Mouse (Mus musculus) T-helper 17 cell (primary cell): ENCODE measurements at regions not wholly inside any gene's neighbourhood (a gene's known extent, or its start where the extent isn't known, plus 50 kb on each side); places are given as distances from the start of the nearest gene placed in this dataset.

Experiments
- in situ Hi-C, 2 experiments: fragments of 300-600 bp; cut with MboI, MseI; formaldehyde crosslinking; loops; 1 replicate in 1 of 2; 2 replicates in 1 of 2; pipeline ENCODE4 v1.15.1; 2025; ENCODE audit warnings: high pct_unique_total_duplicates in 2 of 2

DNA sequence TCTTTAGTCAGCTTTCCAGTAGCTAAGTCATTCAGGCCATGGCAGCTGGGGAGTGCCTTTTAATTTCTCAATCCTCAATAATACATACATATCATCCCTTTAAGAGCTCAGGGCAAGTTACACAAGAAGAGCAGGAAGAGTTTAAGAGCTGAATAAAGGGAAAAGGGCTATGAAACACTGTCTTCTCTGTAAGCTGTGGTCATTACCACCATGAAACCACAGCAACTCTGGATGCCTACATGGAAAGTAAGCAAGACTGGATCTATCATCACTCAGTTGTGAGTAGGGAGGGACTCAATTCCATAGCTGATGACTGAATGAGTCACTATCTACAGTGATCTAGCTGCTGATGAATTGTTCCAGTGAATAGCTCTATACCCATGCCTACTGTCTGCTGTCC is 349.9 kb downstream of the Nr2f2 start:
- in situ Hi-C loops, result no loop called here

GRCm38 (mm10) chr7:70003200-70003986 is 363.1 kb downstream of the Nr2f2 start:
- in situ Hi-C loops, result no loop called here

DNA sequence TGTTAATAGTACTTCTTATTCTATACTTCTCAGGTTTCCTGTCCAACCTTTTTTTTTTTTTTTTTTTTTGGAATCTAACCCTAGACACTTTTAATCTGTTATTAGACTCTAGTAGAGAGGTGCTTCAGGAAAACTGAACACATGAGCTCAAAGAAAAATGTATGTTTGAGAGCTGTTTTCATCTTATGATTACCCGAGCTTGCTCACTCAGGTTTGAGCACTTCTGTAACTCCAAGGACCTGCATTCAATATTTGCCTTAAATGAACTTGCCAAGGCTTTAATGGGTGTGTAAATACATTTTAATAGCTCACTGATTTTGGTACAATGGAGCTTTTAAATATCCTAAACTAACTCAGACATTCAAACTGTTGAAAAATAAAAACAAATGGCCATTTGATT is 367.8 kb downstream of the Nr2f2 start:
- in situ Hi-C loops, result no loop called here

- in situ Hi-C loops, result no loop called here
Observed at GRCm38 (mm10) chr7:69994540-69995303, 371.8 kb downstream of the Nr2f2 start.

DNA sequence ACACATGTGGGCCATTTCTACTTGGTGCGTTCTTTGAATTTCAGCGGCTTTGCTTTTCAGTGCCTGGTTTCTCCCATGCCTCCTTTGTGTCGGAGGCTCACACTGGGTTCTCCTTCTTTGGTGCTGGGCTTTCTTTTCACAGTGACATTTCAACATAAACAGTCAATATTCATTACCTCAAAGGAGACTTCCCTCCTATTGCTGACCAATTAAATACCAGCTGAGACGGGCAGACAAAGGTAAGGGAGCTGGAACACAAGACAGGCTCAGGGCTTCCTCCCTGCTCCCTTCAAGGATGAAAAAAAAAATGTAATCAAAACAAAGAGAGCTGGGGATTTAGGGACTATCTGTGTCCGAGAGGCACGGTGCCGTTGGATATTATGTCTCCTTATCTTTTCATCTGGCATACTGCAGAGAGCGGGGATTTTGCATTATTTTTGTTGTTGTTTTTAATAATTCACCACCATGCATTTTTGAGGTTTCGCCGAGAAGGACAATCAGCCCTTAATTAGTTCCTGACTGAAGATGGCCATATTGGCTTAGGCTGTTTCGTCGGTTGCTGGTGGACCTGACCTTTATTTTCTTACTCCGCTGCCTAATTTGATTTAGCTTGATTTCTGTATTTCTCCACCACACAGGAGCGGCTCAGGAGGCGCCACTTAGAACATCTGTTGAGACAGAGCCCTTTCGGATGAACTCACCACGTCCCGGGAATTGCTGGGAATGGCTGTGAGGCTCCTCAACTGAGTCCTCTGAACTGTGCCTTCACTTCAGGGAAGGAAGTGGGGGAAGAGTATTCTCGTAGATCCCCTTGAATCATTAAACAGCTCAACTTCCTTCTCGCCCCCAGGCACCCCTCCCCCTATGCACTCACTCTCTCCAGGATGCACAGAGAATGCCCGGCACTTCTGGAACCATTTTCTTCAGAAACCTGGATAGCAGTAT is 373.9 kb downstream of the Nr2f2 start:
- in situ Hi-C loops, result no loop called here

DNA sequence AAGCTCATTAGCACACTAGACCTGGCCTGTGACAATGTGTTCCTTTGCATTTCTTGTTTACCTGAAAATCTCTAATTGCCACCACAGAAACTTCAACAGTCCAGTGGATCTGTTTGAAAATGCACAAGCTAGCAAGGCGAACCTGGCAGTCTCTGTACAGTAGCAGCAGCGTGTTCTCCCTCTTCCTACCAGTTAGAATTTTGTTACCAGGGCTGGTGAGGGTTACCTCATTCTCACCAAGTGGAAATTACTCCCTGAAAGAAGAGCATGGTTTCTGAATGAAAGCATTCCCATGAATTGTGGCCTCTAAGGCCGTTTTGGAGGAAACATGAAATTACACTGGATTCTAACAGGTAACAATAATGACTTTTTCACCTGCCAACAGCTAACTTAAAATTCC is 374.6 kb downstream of the Nr2f2 start:
- in situ Hi-C loops, result no loop called here

DNA sequence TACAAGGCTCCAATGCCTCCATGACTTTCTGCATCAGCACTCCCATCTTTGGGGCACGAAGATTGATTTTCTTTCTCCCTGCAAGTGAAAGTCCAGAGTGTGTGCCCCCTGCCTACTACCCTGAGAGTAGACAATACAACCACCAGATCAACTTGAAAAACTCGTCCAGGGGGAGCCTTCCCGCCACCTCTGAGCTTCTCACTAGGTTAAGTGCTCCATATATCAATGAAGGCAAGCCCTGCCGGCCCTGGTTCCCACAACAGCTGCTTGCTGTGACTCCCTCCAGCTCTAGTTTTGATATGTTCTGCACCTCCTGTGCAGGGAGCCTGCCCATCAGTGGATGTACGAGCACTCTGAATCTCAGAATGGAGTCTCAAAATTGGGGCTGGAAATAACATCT is 377.8 kb downstream of the Nr2f2 start:
- in situ Hi-C loops, result no loop called here

- in situ Hi-C loops, result loop anchor here in 1 of 2 experiments (5.0 kb wide), 1 partner anchor 84 kb away; no protein-coding TSS in a partner anchor
Observed at GRCm38 (mm10) chr7:69981301-69981700, 385.2 kb downstream of the Nr2f2 start.

DNA sequence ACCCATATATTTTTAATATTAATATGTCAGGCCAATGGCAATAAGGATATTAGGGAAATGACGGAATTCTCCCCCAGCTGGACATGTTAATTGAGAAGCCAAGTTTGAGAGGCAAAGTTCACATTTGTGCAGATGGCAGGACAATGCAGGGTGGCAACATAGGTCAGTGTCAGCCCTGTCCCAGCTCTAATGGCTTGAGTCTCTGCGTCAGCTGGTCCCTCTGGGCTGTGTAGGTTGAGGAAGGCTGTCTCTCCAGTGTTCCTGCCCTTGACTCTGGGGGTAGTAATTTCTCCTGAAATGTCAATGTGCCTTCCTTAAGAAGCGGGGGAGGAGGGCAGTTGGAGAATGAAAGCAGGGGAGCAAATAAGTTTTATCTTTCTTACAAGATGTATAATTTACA is 390.2 kb downstream of the Nr2f2 start:
- in situ Hi-C loops, result loop anchor here in 1 of 2 experiments (10.0 kb wide), 1 partner anchor 1902 kb away; no protein-coding TSS in a partner anchor

DNA sequence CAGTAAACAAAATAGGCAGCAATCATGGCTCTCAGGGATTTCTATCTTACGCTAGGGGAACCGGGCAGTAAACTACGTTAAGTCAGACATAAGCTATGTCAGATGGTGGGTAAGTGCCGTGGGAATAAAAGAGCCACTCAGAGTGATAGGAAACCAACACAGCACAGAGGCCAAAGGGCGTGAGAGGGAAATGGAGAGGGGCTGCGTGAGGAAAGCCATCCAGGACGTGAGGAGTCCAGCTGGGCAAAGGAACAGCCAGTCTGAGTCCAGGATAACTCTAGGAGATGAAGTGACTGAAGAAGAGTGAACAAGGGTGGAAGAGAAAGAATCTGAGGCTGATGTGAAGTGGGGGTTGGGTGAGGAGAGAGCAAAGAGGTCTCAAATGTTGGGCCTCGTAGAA is 402.5 kb downstream of the Nr2f2 start:
- in situ Hi-C loops, result no loop called here

- in situ Hi-C loops, result no loop called here
Observed at GRCm38 (mm10) chr7:69950221-69950670, 416.3 kb downstream of the Nr2f2 start.

DNA sequence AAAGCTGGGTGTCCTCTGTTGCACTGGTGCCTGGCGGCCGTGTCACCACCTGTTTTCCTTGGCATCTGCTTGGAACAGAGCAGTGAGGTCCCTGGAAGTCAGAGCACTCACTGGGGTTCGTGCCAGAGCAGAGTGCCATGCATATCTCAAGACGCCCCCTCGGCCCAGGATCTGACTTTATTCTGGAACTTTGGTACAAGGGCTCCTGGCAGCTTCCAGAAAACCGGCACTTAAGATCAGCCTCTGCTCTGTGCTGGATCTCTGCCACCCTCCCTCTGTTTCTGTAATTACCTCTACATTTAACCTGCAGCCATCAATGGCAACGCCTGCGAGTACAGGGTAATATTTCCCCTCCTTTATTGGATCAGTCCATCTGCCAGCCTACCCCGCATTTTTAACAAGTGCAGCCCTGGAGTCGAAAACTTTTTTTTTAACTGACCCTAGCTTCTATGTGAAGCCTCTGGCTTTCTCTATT is 416.9 kb downstream of the Nr2f2 start:
- in situ Hi-C loops, result no loop called here

DNA sequence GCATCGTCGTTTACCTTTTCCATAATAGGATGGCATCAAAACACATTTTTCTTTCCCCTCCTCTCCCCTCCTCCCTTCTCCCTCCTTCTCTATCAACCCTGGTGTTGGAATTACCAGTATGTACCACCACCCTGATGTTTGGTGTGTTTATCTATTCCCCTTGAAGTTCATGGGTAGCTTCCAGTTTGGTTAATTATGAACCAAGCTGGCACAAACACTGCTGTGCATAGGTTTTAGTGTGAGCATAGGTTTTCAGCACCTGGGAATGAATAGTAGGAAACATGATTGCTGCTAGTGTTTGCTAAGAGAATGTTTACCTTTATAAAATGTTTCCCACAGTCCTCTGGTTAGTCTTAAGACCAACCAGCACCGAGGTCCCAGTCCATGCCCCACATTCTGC is 420.1 kb downstream of the Nr2f2 start:
- in situ Hi-C loops, result no loop called here

DNA sequence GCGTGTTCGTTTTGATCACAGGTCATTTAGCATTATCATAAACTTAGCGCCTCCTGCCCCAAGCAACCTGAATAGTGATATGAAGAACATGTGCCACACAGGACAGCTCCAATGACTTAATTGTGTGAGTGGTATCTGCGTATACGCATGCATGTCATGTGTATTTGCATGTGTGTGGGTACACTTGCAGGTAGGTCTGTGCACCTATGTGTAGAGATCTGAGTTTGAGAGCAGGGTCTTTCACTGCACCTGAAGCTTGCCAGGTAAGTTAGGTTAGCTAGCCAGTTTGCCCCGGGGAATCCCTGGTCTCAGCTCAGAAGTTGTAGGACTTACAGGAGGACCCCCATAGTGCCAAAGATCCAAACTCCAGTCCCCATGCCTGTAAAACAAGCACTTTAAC is 424.7 kb downstream of the Nr2f2 start:
- in situ Hi-C loops, result no loop called here

DNA sequence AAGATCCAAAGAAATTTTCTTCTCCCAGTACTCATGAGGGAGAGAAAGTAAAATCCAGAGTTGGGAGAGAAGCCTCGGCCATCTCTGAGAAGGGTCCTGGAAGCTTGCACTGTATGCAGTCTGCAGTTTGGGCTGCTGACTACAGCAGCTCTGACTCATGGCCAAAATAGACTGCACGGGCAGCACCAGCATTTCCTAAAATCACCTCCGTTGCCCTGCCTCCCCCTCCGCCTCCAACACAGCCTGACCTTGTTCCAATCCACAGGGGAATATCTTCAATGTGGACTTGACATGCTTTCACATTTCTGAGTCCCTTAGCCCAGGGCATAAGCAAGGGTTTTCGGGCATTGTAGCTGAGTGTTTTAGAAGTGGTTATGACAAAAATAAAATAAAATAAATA is 441.3 kb downstream of the Nr2f2 start:
- in situ Hi-C loops, result loop anchor here in 1 of 2 experiments (10.0 kb wide), 1 partner anchor 1850 kb away; no protein-coding TSS in a partner anchor

DNA sequence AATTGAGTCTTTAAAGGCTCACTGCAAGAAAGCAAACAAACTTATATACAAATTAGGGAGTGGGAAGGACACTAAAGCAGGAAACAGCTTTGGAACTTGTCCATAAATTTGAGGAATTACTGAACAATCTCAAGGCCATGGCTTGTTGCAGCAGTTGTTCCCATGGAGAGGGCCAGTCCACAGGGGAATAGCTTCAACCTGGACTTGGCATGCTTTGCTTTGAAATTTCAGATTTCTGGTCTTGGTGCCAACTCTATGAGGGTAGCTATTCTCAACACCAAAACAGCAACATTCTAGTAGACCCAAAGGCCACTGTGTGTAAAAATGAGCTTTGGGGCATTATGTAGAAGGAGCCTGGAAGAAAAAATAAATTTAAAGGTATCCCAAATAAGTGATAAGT is 442.0 kb downstream of the Nr2f2 start:
- in situ Hi-C loops, result loop anchor here in 1 of 2 experiments (10.0 kb wide), 1 partner anchor 1850 kb away; no protein-coding TSS in a partner anchor

GRCm38 (mm10) chr7:69911760-69912159 is 454.8 kb downstream of the Nr2f2 start:
- in situ Hi-C loops, result no loop called here

GRCm38 (mm10) chr7:69890503-69891061 is 476.0 kb downstream of the Nr2f2 start:
- in situ Hi-C loops, result loop anchor here in 1 of 2 experiments (25.0 kb wide), 1 partner anchor 1347 kb away; no protein-coding TSS in a partner anchor

- in situ Hi-C loops, result loop anchor here in 1 of 2 experiments (25.0 kb wide), 1 partner anchor 1349 kb away; no protein-coding TSS in a partner anchor
Observed at GRCm38 (mm10) chr7:69888251-69888650, 478.3 kb downstream of the Nr2f2 start.

- in situ Hi-C loops, result loop anchor here in 1 of 2 experiments (25.0 kb wide), 1 partner anchor 1360 kb away; no protein-coding TSS in a partner anchor
Observed at GRCm38 (mm10) chr7:69877031-69877430, 489.5 kb downstream of the Nr2f2 start.

DNA sequence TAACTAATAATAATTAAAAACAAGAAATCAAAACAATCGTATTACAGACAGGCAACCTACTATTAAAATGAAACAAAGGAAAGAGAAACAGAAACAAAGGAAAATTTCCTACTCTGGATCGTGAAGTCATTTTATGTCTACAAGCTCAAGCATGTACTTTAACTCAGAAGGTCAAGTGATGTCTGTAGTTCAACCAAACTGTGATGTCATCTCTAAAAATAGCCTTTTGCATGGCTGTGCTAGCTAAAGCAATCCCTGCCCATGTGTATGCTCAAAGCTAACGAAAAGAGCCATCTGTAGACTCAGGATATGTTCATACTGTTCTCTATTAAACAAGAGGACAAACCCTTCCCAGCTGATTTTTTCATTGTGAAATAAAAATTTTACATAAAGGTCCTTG is 500.7 kb downstream of the Nr2f2 start:
- in situ Hi-C loops, result no loop called here
